Mouse (Mus musculus) CD8-positive naive resting alpha-beta T cell, adult 2 months (primary cell): ENCODE measurements at regions not wholly inside any gene's neighbourhood (a gene's known extent, or its start where the extent isn't known, plus 50 kb on each side); places are given as distances from the start of the nearest gene placed in this dataset.
"Not testable (repeated sequence)": the region's sequence is repeated elsewhere in the genome, so short reads cannot be mapped to it uniquely, and the experiment has no call there.

Experiments
- DNase-seq, 2 experiments: peaks; one replicate each; pipeline ENCODE4 v3.0.0; 2022; ENCODE audit warnings: low read depth in 2 of 2, low spot score in 2 of 2

GRCm38 (mm10) chr14:114485781-114486180 is 606.2 kb upstream of the Gpc5 start:
- DNase-seq = no peak

GRCm38 (mm10) chr14:114493371-114493770 is 598.6 kb upstream of the Gpc5 start:
- not testable (repeated sequence) for DNase-seq

- DNase-seq = no peak
These were observed 587.0 kb upstream of the Gpc5 start for GRCm38 (mm10) chr14:114504976-114505375.

- no peak for DNase-seq
These were observed 543.9 kb upstream of the Gpc5 start for GRCm38 (mm10) chr14:114547910-114548680.

- no peak for DNase-seq
These were observed 542.9 kb upstream of the Gpc5 start for GRCm38 (mm10) chr14:114549101-114549500.

- no peak for DNase-seq
These were observed 525.5 kb upstream of the Gpc5 start for GRCm38 (mm10) chr14:114566411-114567030.

- DNase-seq = no peak
These were observed 524.2 kb upstream of the Gpc5 start for GRCm38 (mm10) chr14:114567673-114568309.

- DNase-seq = no peak
These were observed 504.5 kb upstream of the Gpc5 start for GRCm38 (mm10) chr14:114587367-114588064.

- no peak for DNase-seq
These were observed 482.7 kb upstream of the Gpc5 start for GRCm38 (mm10) chr14:114609296-114609695.

GRCm38 (mm10) chr14:114612400-114612799 is 479.6 kb upstream of the Gpc5 start:
- DNase-seq = no peak

- DNase-seq = no peak
These were observed 435.4 kb upstream of the Gpc5 start for GRCm38 (mm10) chr14:114656636-114657035.

GRCm38 (mm10) chr14:114662028-114662427 is 430.0 kb upstream of the Gpc5 start:
- no peak for DNase-seq

- DNase-seq = no peak
These were observed 406.9 kb upstream of the Gpc5 start for GRCm38 (mm10) chr14:114685133-114685532.

- DNase-seq = no peak
These were observed 397.1 kb upstream of the Gpc5 start for GRCm38 (mm10) chr14:114694930-114695329.

- no peak for DNase-seq
These were observed 394.5 kb upstream of the Gpc5 start for GRCm38 (mm10) chr14:114697543-114697942.

- DNase-seq = no peak
These were observed 368.9 kb upstream of the Gpc5 start for GRCm38 (mm10) chr14:114723080-114723479.

GRCm38 (mm10) chr14:114767323-114767722 is 324.7 kb upstream of the Gpc5 start:
- DNase-seq = no peak

GRCm38 (mm10) chr14:114776723-114777122 is 315.3 kb upstream of the Gpc5 start:
- no peak for DNase-seq

- DNase-seq = no peak
These were observed 310.2 kb upstream of the Gpc5 start for GRCm38 (mm10) chr14:114781821-114782220.

- peak in 1 of 2 experiments; percentile 4 for DNase-seq
These were observed 300.8 kb upstream of the Gpc5 start for GRCm38 (mm10) chr14:114790946-114791830.

GRCm38 (mm10) chr14:114791831-114792224 is 300.2 kb upstream of the Gpc5 start:
- DNase-seq = no peak
